Mouse (Mus musculus): ENCODE data around the gene Kcnc1. TPM values are rescaled to one million over a fixed set of nuclear protein-coding genes. Genes with fewer than 3 reads are reported as not detected.

Gene Kcnc1
- polyA plus RNA-seq, 1 experiment from 2014 or later = 8.5 TPM

Other genes starting within 250 kb of the Kcnc1 start
- 6.3 and 8.8 TPM in 2 replicates for gene Abcc8, start 216.5 kb upstream of the Kcnc1 start, polyA plus RNA-seq (2015; fragmentation: Nextera tagmentation; extraction: Ambion mirVana)
- gene Ush1c, start 158.0 kb upstream of the Kcnc1 start, polyA plus RNA-seq (2015; fragmentation: Nextera tagmentation; extraction: Ambion mirVana) = 1.4 and 2.1 TPM in 2 replicates
- not detected in 2 replicates for gene Otog, start 155.5 kb upstream of the Kcnc1 start, polyA plus RNA-seq (2015; fragmentation: Nextera tagmentation; extraction: Ambion mirVana)
- 2.2 and 8.1 TPM in 2 replicates for gene Myod1, start 20.0 kb upstream of the Kcnc1 start, polyA plus RNA-seq (2015; fragmentation: Nextera tagmentation; extraction: Ambion mirVana)
- 30.7 and 34.0 TPM in 2 replicates for gene Sergef, start 243.3 kb downstream of the Kcnc1 start, polyA plus RNA-seq (2015; fragmentation: Nextera tagmentation; extraction: Ambion mirVana)